Mouse (Mus musculus) liver, embryonic 11.5 days (tissue): ENCODE data around the gene Mogat1. TPM values are rescaled to one million over a fixed set of nuclear protein-coding genes. Genes with fewer than 3 reads are reported as not detected.

Experiments
- ATAC-seq: fragments of 200-750 bp; cut with Nextera tagmentation; replicated peaks from 2 replicates; pipeline ENCODE4 v1.8.0; 2017; ENCODE audit warnings: moderate number of reproducible peaks, mild to moderate bottlenecking, moderate TSS enrichment, moderate library complexity; ENCODE audit not compliant: low FRiP score
- DNase-seq: peaks from one replicate; pipeline ENCODE4 v3.0.0-alpha.2; 2017; ENCODE audit warnings: low spot score
- H3K27ac ChIP-seq: fragments of 300-500 bp; sonication (generic); 2 replicates; pipeline ENCODE4 v1.5.1; 2014; ENCODE audit warnings: mild to moderate bottlenecking, low read depth, low read length, control low read depth
- H3K27me3 ChIP-seq: fragments of 300-500 bp; sonication (generic); replicated peaks from 2 replicates; pipeline ENCODE4 v1.6.1; 2014; ENCODE audit warnings: low read length, mixed read lengths; ENCODE audit not compliant: control insufficient read depth, insufficient read depth
- H3K36me3 ChIP-seq: fragments of 300-500 bp; sonication (generic); 2 replicates; pipeline ENCODE4 v1.6.1; 2014; ENCODE audit warnings: mild to moderate bottlenecking, low read length, moderate library complexity, mixed read lengths; ENCODE audit not compliant: control insufficient read depth, insufficient read depth
- H3K4me1 ChIP-seq: fragments of 300-500 bp; sonication (generic); replicated peaks from 2 replicates; pipeline ENCODE4 v1.6.1; 2014; ENCODE audit warnings: low read length, mixed read lengths; ENCODE audit not compliant: control insufficient read depth, insufficient read depth
- H3K4me2 ChIP-seq: fragments of 300-500 bp; sonication (generic); 2 replicates; pipeline ENCODE4 v1.6.1; 2014; ENCODE audit warnings: mild to moderate bottlenecking, control low read depth, moderate library complexity
- H3K4me3 ChIP-seq: fragments of 300-500 bp; sonication (generic); 2 replicates; pipeline ENCODE4 v1.5.1; 2014; ENCODE audit warnings: low read depth, low read length, control low read depth
- H3K9ac ChIP-seq: fragments of 300-500 bp; sonication (generic); 2 replicates; pipeline ENCODE4 v1.6.1; 2014; ENCODE audit warnings: low read depth, low read length, control low read depth
- H3K9me3 ChIP-seq: fragments of 300-500 bp; sonication (generic); 2 replicates; pipeline ENCODE4 v1.6.1; 2016; ENCODE audit warnings: low read length, inconsistent platforms, mixed read lengths; ENCODE audit not compliant: control insufficient read depth
- WGBS: fragments of 180-500 bp; shearing (Covaris S2); extraction: QIAGEN DNeasy Blood & Tissue Kit; methylation state at CpG from one replicate; pipeline ENCODE4 v1.1.7; 2014; 5-methylcytosine and 5-hydroxymethylcytosine counted together
- polyA plus RNA-seq: library from polyadenylated mRNA; unstranded; fragments of >200 nt; fragmentation: Nextera tagmentation; extraction: Ambion mirVana; gene quantifications from 2 replicates; pipeline ENCODE4 v1.2.1, GENCODE M21; 2014

Gene Mogat1
- polyA plus RNA-seq, 1 experiment from 2014 or later = not detected

DNA sequence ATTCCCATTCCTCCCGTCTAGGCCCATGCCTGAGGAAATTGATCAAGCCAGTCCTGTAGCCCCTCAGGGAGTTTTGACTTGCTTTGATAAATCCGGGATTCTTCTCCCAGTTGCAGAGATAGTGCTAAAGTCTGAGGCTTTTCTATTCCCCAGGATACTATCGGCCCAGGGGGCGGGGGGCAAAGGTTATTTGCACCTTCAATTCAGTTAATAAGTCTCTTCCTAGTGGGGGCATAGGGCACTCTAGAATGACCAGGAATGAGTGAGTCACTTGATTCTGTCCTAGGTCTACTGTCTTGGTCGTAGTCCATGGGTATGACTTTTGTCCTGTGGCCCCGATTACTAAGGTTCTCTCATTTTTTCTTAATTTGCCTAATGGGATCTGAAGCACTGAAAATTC, 8.3 kb upstream of the Mogat1 start:
- no peak overlapping the region for H3K27ac ChIP-seq
- no peaks in the 10 kb centered on the region for H3K36me3 ChIP-seq
- no peaks in the 10 kb centered on the region for H3K4me1 ChIP-seq
- H3K27me3 ChIP-seq = no peaks in the 10 kb centered on the region
- ATAC-seq = no peak
- H3K9ac ChIP-seq = no peak overlapping the region
- H3K9me3 ChIP-seq = no peaks in the 10 kb centered on the region
- no peak for DNase-seq
- H3K4me2 ChIP-seq = no peak overlapping the region
- WGBS = 84% methylated on average over 6 of the region's 6 CpGs
- no peak overlapping the region for H3K4me3 ChIP-seq

DNA sequence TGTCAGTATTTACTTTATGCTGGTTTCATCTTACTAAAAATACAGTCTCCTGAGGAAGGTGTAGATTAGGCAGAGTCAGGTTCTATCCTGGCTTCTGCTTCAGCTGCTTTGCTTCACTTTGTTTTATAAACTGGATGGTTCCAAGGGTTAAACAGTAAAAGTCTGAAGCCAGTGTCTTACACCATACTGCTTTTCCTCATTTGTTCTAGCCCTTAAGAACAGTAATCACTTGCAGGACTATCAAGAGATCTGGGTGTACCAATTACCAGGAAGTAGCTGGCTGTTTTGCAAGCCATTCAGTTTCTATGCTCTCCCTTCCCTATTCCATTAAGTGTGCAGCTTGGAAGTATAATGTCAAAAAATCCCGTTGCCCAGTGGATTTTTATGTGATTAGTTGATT, 3.7 kb upstream of the Mogat1 start:
- no peak overlapping the region for H3K9ac ChIP-seq
- no peaks in the 10 kb centered on the region for H3K9me3 ChIP-seq
- H3K27me3 ChIP-seq = peaks cover 13% of the 10 kb centered on the region
- H3K4me3 ChIP-seq = no peak overlapping the region
- H3K4me2 ChIP-seq = no peak overlapping the region
- no peak for DNase-seq
- WGBS = 37% methylated on average over 1 of the region's 1 CpGs
- no peak overlapping the region for H3K27ac ChIP-seq
- ATAC-seq = no peak
- H3K4me1 ChIP-seq = no peaks in the 10 kb centered on the region
- H3K36me3 ChIP-seq = no peaks in the 10 kb centered on the region

DNA sequence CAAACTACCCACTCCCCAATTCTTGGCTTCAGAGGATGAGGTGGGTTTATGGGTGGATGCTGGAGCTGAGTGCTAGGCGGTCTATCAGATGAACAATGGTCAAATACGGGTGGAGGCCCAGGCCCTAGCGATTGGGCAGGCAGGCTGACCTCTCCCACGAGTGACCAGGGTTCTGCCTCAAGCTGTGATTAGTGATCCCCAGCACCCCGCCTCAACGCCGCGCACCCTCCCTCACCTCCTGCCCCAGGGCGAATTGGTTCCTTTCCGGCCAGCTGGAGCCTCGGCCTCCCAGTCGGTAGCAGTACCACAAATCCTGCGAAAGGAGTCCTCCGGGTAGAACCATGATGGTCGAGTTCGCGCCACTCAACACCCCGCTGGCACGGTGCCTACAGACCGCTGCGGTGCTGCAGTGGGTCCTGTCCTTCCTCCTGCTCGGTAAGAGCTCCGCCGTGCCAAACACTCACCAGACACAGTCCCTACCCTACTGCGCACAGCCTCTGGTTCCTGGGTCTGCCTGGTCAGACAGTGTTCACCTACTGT, 900 bp downstream of the Mogat1 start, which contains the start of gene BC035947:
Gene BC035947, minus strand, starts transcription at position 538 of the 540 bp plus-strand sequence.
- no peak within 1 kb of the TSS for H3K9ac ChIP-seq

DNA sequence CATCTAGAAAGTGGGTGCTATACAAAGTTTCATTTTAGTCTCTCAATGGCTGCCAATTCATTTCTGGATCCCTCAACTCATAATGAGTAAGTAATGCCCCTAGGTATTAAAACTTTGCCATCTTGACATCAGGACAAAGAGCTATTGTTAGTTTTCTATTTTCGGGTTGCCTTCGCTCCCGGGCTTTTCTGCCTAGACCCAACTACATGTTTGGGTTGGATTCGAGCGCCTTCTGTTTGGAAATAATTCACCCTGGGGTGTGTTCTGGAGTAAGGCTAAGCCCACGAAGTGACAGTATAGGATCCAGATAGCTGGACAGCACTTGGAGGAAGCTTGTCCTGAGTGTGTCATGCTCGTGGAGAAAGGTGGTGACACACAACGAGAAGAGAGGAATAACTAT, 2.0 kb downstream of the Mogat1 start:
- 73% methylated on average over 8 of the region's 8 CpGs for WGBS

More for the DNA sequence above, 900 bp downstream of the Mogat1 start, which contains the start of gene BC035947:
- H3K4me2 ChIP-seq = peak within 1 kb of the TSS; percentile 52
- H3K27ac ChIP-seq = no peak within 1 kb of the TSS
- H3K9me3 ChIP-seq = no peaks in the 10 kb centered on the region
- peak within 1 kb of the TSS; percentile 23; the same call in 1 of the 2 replicates for H3K4me3 ChIP-seq
- ATAC-seq (no peak), DNase-seq (no peak)
- no peaks in the 10 kb centered on the region for H3K4me1 ChIP-seq
- no peaks in the 10 kb centered on the region for H3K36me3 ChIP-seq
- H3K27me3 ChIP-seq = peaks cover 18% of the 10 kb centered on the region
- 5% methylated on average over 25 of the region's 25 CpGs for WGBS

DNA sequence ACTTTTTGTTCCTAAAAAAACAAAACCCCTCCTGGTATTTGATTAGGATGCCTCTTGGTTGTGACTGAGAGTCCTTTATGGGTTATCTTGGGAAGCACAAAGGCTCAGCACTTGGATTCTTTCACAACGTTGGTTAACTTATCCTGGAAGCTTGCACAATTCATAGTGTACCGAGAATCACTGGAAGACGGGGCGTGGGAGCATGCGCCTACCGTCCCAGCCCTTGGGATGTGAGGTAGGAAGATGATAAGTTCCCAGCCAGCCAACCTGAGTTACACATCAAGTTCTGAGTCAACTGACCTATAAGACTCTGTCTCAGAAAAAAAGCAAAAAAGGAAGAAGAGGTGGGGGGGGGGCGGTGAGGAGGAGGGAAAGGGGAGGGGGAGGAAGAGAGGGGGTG, 8.1 kb downstream of the Mogat1 start:
- no peak overlapping the region for H3K4me3 ChIP-seq
- DNase-seq = no peak
- 85% methylated on average over 7 of the region's 7 CpGs for WGBS

More for the DNA sequence above, 2.0 kb downstream of the Mogat1 start:
- Histone ChIP-seq H3K4me3 (no peak overlapping the region), H3K27ac (no peak overlapping the region), H3K4me1 (no peaks in the 10 kb centered on the region), H3K9me3 (no peaks in the 10 kb centered on the region), H3K9ac (no peak overlapping the region), H3K4me2 (no peak overlapping the region), H3K36me3 (no peaks in the 10 kb centered on the region), H3K27me3 (peaks cover 18% of the 10 kb centered on the region)
- DNase-seq (no peak), ATAC-seq (no peak)

DNA sequence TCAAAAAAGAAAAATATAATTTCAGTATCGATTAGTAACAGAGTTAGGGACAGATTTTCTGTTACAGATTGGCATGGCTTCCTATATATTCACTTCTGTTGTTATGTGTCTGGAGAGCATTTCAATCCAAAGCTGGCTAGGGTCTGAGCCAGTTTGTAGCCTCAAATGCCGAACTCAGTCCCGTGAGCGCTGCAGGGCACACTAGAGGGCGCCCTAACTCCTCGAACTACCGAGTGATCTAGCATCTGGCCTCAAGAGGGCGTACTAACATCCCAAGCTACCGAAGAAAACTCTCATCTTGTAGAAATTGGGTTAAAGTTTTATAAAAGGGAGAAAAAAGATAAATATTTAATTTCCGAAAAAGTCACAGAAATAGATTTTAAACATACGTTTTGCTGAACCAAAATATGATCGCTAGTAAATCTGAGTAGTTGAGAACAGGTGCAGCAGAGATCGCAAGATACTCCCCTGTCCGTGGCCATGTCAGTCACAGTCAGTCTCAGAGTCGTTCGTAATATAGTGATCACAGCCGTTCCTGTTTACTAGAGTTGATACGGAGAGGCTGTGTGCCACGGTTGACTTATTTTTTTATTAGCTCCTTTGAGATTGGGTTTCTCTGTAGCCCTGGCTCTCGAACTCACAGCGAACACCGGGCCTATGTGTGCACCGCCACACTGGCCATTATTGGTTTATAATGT, 14.5 kb downstream of the Mogat1 start:
- 50% methylated on average over 23 of the region's 23 CpGs for WGBS
- no peak for DNase-seq
- no peak overlapping the region for H3K9ac ChIP-seq
- no peaks in the 10 kb centered on the region for H3K27me3 ChIP-seq
- ATAC-seq = no peak
- no peaks in the 10 kb centered on the region for H3K36me3 ChIP-seq
- no peaks in the 10 kb centered on the region for H3K4me1 ChIP-seq
- no peak overlapping the region for H3K4me3 ChIP-seq
- no peak overlapping the region for H3K4me2 ChIP-seq
- no peaks in the 10 kb centered on the region for H3K9me3 ChIP-seq
- no peak overlapping the region for H3K27ac ChIP-seq

More for the DNA sequence above, 8.1 kb downstream of the Mogat1 start:
- Histone ChIP-seq H3K4me2 (no peak overlapping the region), H3K9me3 (no peaks in the 10 kb centered on the region), H3K4me1 (no peaks in the 10 kb centered on the region), H3K9ac (no peak overlapping the region), H3K27me3 (no peaks in the 10 kb centered on the region), H3K27ac (no peak overlapping the region), H3K36me3 (no peaks in the 10 kb centered on the region)
- no peak for ATAC-seq

DNA sequence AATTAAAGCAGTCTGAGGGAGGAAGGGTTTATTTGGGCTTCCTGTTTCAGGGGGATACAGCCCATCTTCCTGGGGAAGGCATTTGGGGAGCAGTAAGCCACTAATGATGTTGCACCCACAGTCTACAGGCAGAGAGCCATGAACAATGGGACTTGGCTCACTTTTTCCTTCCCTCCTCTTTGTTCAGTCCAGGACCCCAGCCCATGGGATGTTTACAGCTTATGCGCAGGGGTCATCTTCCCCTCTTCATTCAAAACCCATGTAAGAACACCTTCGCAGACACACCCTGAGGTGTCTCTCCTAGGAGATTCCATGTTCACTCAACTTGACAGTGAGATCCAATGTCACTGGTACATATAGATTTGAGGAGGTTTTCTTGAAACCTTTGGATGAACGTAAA, 17.6 kb downstream of the Mogat1 start:
- H3K9me3 ChIP-seq = no peaks in the 10 kb centered on the region
- no peaks in the 10 kb centered on the region for H3K27me3 ChIP-seq
- no peak overlapping the region for H3K4me3 ChIP-seq
- H3K9ac ChIP-seq = no peak overlapping the region
- no peak overlapping the region for H3K27ac ChIP-seq
- WGBS = 85% methylated on average over 3 of the region's 3 CpGs
- H3K36me3 ChIP-seq = no peaks in the 10 kb centered on the region
- ATAC-seq (no peak), DNase-seq (no peak)
- no peak overlapping the region for H3K4me2 ChIP-seq
- no peaks in the 10 kb centered on the region for H3K4me1 ChIP-seq

DNA sequence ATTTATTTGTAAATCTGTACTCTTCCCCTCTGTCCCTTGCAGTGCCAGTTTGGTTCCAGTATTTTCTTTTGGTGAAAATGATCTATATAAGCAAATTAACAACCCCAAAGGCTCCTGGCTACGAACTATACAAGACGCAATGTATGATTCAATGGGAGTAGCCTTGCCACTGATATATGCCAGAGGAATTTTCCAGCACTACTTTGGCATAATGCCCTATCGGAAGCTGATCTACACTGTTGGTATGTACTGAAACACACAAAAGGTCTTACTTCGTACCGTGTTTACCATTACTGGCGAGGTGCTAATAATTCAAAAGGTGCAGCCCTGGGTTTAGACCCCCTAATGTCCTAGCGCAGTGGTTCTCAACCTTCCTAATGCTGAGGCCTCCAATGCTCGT, 18.2 kb downstream of the Mogat1 start:
- Histone ChIP-seq H3K4me2 (no peak overlapping the region), H3K27me3 (no peaks in the 10 kb centered on the region), H3K9me3 (no peaks in the 10 kb centered on the region), H3K27ac (no peak overlapping the region), H3K36me3 (no peaks in the 10 kb centered on the region), H3K4me1 (no peaks in the 10 kb centered on the region), H3K4me3 (no peak overlapping the region), H3K9ac (no peak overlapping the region)
- WGBS = 86% methylated on average over 8 of the region's 8 CpGs
- no peak for DNase-seq
- no peak for ATAC-seq
